Mouse (Mus musculus) lung, adult 2 months (tissue): ENCODE measurements around the gene Tm9sf2.

Experiments used
- CTCF ChIP-seq: fragments of 200-500 bp; IDR thresholded peaks from 2 replicates; pipeline ENCODE4 v1.5.1; 2011; ENCODE audit warnings: mild to moderate bottlenecking, low read length, control low read depth; ENCODE audit not compliant: insufficient read depth
- POLR2A ChIP-seq: fragments of 200-500 bp; IDR thresholded peaks from 2 replicates; pipeline ENCODE4 v1.6.1; 2011; ENCODE audit warnings: low read depth, mild to moderate bottlenecking, control low read depth, low read length, borderline replicate concordance; ENCODE audit errors: extremely low read depth

- TF ChIP-seq CTCF (no peak), POLR2A (no peak)
These were observed 69.5 kb downstream of the Tm9sf2 start for GRCm38 (mm10) chr14:122176263-122176798.
